Mouse (Mus musculus) liver, adult 10 weeks (tissue): ENCODE data around the gene Rnf151. TPM values are rescaled to one million over a fixed set of nuclear protein-coding genes. Genes with fewer than 3 reads are reported as not detected.

Experiments
- polyA plus RNA-seq: library from polyadenylated mRNA; stranded (reverse); fragments of 350-450 nt; fragmentation: Illumina TruSeq; extraction: RNeasy Lipid Tissue Mini Kit (QIAGEN cat#74804); gene quantifications from one replicate; pipeline ENCODE4 v1.2.3, GENCODE M21; 2014; ENCODE audit warnings: low read depth, low replicate concordance

Rnf151 gene
- not detected for polyA plus RNA-seq

GRCm38 (mm10) chr17:24717943-24718342 is at the start of gene Rnf151, which contains the start of gene Rps2:
Gene Rnf151, minus strand, starts transcription at chr17:24718063.
Gene Rps2, plus strand, starts transcription at chr17:24718116.

GRCm38 (mm10) chr17:24752415-24753394 is 34.8 kb upstream of the Rnf151 start, which contains the start of gene Hs3st6:
Gene Hs3st6, plus strand, starts transcription at chr17:24752988.

GRCm38 (mm10) chr17:24736330-24737051 is 18.6 kb upstream of the Rnf151 start, which contains the start of gene Msrb1:
Gene Msrb1, plus strand, starts transcription at chr17:24736642.

GRCm38 (mm10) chr17:24727618-24728017 is 9.8 kb upstream of the Rnf151 start, which contains the start of gene Rpl3l:
Gene Rpl3l, plus strand, starts transcription at chr17:24727820.

GRCm38 (mm10) chr17:24724184-24724583 is 6.3 kb upstream of the Rnf151 start, which contains the start of gene Ndufb10:
Gene Ndufb10, minus strand, starts transcription at chr17:24724478.

GRCm38 (mm10) chr17:24706982-24707800 is 10.7 kb downstream of the Rnf151 start, which contains the start of gene Tbl3:
Gene Tbl3, minus strand, starts transcription at chr17:24707660.

GRCm38 (mm10) chr17:24696011-24696697 is 21.7 kb downstream of the Rnf151 start, which contains the start of the genes Gfer and Noxo1:
Gene Gfer, minus strand, starts transcription at chr17:24696156.
Gene Noxo1, plus strand, starts transcription at chr17:24696234.

GRCm38 (mm10) chr17:24689251-24690081 is 28.4 kb downstream of the Rnf151 start, which contains the start of gene Syngr3:
Gene Syngr3, minus strand, starts transcription at chr17:24689955.

GRCm38 (mm10) chr17:24669545-24670245 is 48.2 kb downstream of the Rnf151 start, which contains the start of gene Zfp598:
Gene Zfp598, plus strand, starts transcription at chr17:24669687.

Other genes with a start within 250 kb of the Rnf151 start
- gene E4f1, start 247.8 kb downstream of the Rnf151 start, polyA plus RNA-seq, result 0.37 TPM
- gene Pgp, start 247.7 kb downstream of the Rnf151 start, polyA plus RNA-seq, result 6.5 TPM
- gene Bricd5, start 244.2 kb downstream of the Rnf151 start, polyA plus RNA-seq, result not detected
- gene Mlst8, start 239.0 kb downstream of the Rnf151 start, polyA plus RNA-seq, result 1.8 TPM
- not detected for gene Caskin1, start 229.5 kb downstream of the Rnf151 start, polyA plus RNA-seq
- gene Traf7, start 190.1 kb downstream of the Rnf151 start, polyA plus RNA-seq, result 3.5 TPM
- gene Rab26, start 183.9 kb downstream of the Rnf151 start, polyA plus RNA-seq, result not detected
- gene Pkd1, start 168.2 kb downstream of the Rnf151 start, polyA plus RNA-seq, result 1.3 TPM
- 7.0 TPM for gene Tsc2, start 85.4 kb downstream of the Rnf151 start, polyA plus RNA-seq
- gene Nthl1, start 85.4 kb downstream of the Rnf151 start, polyA plus RNA-seq, result 0.50 TPM
- gene Slc9a3r2, start 67.7 kb downstream of the Rnf151 start, polyA plus RNA-seq, result 3.9 TPM
- gene Npw, start 59.6 kb downstream of the Rnf151 start, polyA plus RNA-seq, result not detected
- gene Zfp598, start 48.4 kb downstream of the Rnf151 start, polyA plus RNA-seq, result 3.4 TPM
- gene Syngr3, start 28.1 kb downstream of the Rnf151 start, polyA plus RNA-seq, result not detected
- gene Gfer, start 21.9 kb downstream of the Rnf151 start, polyA plus RNA-seq, result 12.1 TPM
- gene Noxo1, start 21.8 kb downstream of the Rnf151 start, polyA plus RNA-seq, result not detected
- gene Tbl3, start 10.4 kb downstream of the Rnf151 start, polyA plus RNA-seq, result 0.58 TPM
- gene Rps2, start 53 bp upstream of the Rnf151 start, polyA plus RNA-seq, result 483 TPM
- gene Ndufb10, start 6.4 kb upstream of the Rnf151 start, polyA plus RNA-seq, result 138 TPM
- gene Rpl3l, start 9.8 kb upstream of the Rnf151 start, polyA plus RNA-seq, result not detected
- gene Msrb1, start 18.6 kb upstream of the Rnf151 start, polyA plus RNA-seq, result 93.0 TPM
- gene Hs3st6, start 34.9 kb upstream of the Rnf151 start, polyA plus RNA-seq, result not detected
- 22.4 TPM for gene Meiob, start 86.2 kb upstream of the Rnf151 start, polyA plus RNA-seq
- 123 TPM for gene Hagh, start 122.1 kb upstream of the Rnf151 start, polyA plus RNA-seq
- gene Fahd1, start 132.3 kb upstream of the Rnf151 start, polyA plus RNA-seq, result 116 TPM
- gene Igfals, start 147.9 kb upstream of the Rnf151 start, polyA plus RNA-seq, result 3.5 TPM
- 4.6 TPM for gene Nubp2, start 168.3 kb upstream of the Rnf151 start, polyA plus RNA-seq
- gene Spsb3, start 168.6 kb upstream of the Rnf151 start, polyA plus RNA-seq, result not detected
- gene Eme2, start 177.0 kb upstream of the Rnf151 start, polyA plus RNA-seq, result 1.8 TPM
- gene Mrps34, start 177.1 kb upstream of the Rnf151 start, polyA plus RNA-seq, result 3.6 TPM
- 4.9 TPM for gene Nme3, start 178.4 kb upstream of the Rnf151 start, polyA plus RNA-seq
- 2.4 TPM for gene Mapk8ip3, start 218.9 kb upstream of the Rnf151 start, polyA plus RNA-seq
- 34.7 TPM for gene Jpt2, start 242.6 kb upstream of the Rnf151 start, polyA plus RNA-seq